Mouse (Mus musculus) stomach, embryonic 16.5 days (tissue): Measurements from ENCODE around the gene Cdrt4. TPM values are rescaled to one million over a fixed set of nuclear protein-coding genes. Genes with fewer than 3 reads are reported as not detected.

ENCODE experiments used
- ATAC-seq: fragments of 200-750 bp; cut with Nextera tagmentation; 2 replicates; pipeline ENCODE4 v1.8.0; 2017; ENCODE audit warnings: moderate number of reproducible peaks, moderate TSS enrichment; ENCODE audit not compliant: insufficient read depth, low FRiP score
- H3K27ac ChIP-seq: fragments of 300-500 bp; sonication (generic); 2 replicates; pipeline ENCODE4 v1.5.1; 2014; ENCODE audit warnings: low read length
- H3K27me3 ChIP-seq: fragments of 300-500 bp; sonication (generic); 2 replicates; pipeline ENCODE4 v1.6.1; 2014; ENCODE audit warnings: low read length, control low read depth, mixed read lengths; ENCODE audit not compliant: control insufficient read depth, insufficient read depth
- H3K36me3 ChIP-seq: fragments of 300-500 bp; sonication (generic); 2 replicates; pipeline ENCODE4 v1.6.1; 2014; ENCODE audit warnings: low read length; ENCODE audit not compliant: control insufficient read depth, insufficient read depth
- H3K4me1 ChIP-seq: fragments of 300-500 bp; sonication (generic); 2 replicates; pipeline ENCODE4 v1.6.1; 2014; ENCODE audit warnings: low read length, control low read depth, mixed read lengths; ENCODE audit not compliant: control insufficient read depth, insufficient read depth
- H3K4me2 ChIP-seq: fragments of 300-500 bp; sonication (generic); 2 replicates; pipeline ENCODE4 v1.6.1; 2014; ENCODE audit warnings: low read depth, low read length, mixed read lengths
- H3K4me3 ChIP-seq: fragments of 300-500 bp; sonication (generic); replicated peaks from 2 replicates; pipeline ENCODE4 v1.5.1; 2014; ENCODE audit warnings: mild to moderate bottlenecking, low read length
- H3K9ac ChIP-seq: fragments of 300-500 bp; sonication (generic); 2 replicates; pipeline ENCODE4 v1.6.1; 2014; ENCODE audit warnings: low read length
- H3K9me3 ChIP-seq: fragments of 300-500 bp; sonication (generic); replicated peaks from 2 replicates; pipeline ENCODE4 v1.6.1; 2016; ENCODE audit warnings: low read length, control low read depth; ENCODE audit not compliant: control insufficient read depth
- WGBS: fragments of 180-500 bp; shearing (Covaris S2); extraction: QIAGEN DNeasy Blood & Tissue Kit; methylation state at CpG from one replicate; pipeline ENCODE4 v1.1.7; 2014; 5-methylcytosine and 5-hydroxymethylcytosine counted together
- polyA plus RNA-seq: library from polyadenylated mRNA; unstranded; fragments of >200 nt; fragmentation: Nextera tagmentation; extraction: Ambion mirVana; gene quantifications from 2 replicates; pipeline ENCODE4 v1.2.1, GENCODE M21; 2015

The Cdrt4 gene
- polyA plus RNA-seq, 1 experiment from 2014 or later, result 0.32 TPM

DNA sequence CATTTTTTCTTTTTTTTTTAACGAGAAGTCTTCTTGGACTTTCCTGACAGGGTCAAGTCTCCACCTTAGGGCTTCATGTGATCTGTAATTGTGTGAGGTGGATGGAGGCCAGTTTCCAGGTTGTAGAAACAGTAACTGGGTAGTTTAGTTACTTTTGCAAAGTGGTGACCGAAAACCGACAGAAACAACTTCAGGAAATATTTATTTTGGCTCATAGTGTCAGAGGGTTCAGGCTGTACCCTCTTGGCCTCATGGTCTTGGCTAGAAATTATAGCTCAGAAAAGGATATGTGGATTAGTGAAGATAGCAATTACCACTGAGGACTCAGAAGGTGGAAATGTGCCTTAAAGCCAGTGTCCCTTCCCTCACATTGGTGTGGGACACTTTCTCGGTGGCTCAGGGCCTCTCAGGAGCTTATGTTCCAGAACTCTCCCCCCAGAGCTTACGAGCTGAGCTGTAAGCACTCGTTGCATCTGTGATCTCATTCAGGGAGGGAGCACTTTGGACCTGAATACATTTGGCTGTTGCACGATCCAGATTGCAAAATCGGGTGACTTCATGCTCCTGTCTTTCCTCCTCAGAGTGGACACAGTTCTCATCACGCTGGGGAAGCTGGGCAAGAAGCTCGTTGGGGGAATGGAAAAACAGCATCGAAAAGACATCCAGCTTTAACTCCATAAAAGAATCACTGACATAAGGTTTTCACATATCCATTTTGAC, 16.0 kb upstream of the Cdrt4 start:
- H3K4me1 ChIP-seq, result no peaks in the 10 kb centered on the region
- H3K4me2 ChIP-seq, result no peak overlapping the region
- no peaks in the 10 kb centered on the region for H3K9me3 ChIP-seq
- no peak overlapping the region for H3K27ac ChIP-seq
- H3K36me3 ChIP-seq, result no peaks in the 10 kb centered on the region
- H3K27me3 ChIP-seq, result no peaks in the 10 kb centered on the region
- 82% methylated on average over 11 of the region's 11 CpGs for WGBS
- no peak for ATAC-seq
- no peak overlapping the region for H3K4me3 ChIP-seq
- H3K9ac ChIP-seq, result no peak overlapping the region

DNA sequence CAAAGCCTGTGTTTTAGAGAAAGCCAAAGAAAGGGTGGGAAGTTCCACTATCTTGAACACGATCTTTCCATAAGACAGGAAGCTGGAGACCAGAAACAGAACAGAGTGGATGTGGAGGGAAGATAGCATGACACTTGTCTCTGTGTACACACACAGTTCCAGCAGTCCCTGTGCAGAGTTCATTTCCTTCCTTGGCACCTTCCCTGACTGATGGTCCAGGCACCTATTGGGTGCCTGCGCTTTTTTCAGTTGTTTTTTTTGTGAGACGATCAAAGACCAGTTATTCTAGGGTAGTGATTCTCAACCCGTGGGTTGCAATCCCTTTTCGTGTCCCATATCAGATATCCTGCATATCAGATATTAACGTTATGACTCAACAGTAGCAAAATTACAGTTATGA, 13.0 kb upstream of the Cdrt4 start:
- no peak for ATAC-seq
- no peaks in the 10 kb centered on the region for H3K9me3 ChIP-seq
- no peak overlapping the region for H3K4me3 ChIP-seq
- H3K27me3 ChIP-seq, result no peaks in the 10 kb centered on the region
- H3K36me3 ChIP-seq, result no peaks in the 10 kb centered on the region
- H3K4me1 ChIP-seq, result no peaks in the 10 kb centered on the region
- H3K4me2 ChIP-seq, result no peak overlapping the region
- no peak overlapping the region for H3K27ac ChIP-seq
- 73% methylated on average over 6 of the region's 6 CpGs for WGBS
- no peak overlapping the region for H3K9ac ChIP-seq

DNA sequence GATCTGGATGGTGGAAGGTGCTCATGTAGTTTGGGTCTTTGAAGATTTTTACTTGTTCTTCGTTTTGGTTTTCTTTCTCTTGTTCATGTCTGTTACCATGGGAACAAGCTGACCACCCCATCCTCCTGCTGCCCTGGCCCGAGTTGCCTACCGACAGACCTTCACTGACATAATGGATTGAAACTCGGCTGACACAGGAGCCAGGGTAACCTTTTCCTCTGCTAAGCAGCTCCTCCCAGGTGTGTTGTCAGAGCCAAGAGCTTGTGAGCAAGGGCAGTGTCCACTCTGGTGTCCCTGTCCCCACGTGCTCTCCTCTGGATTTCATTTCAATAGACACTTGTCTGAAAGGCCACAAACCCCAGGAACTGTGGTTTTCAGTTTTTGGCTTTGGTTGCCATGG, 12.1 kb upstream of the Cdrt4 start:
- Histone ChIP-seq H3K27ac (no peak overlapping the region), H3K4me2 (no peak overlapping the region), H3K9ac (no peak overlapping the region), H3K4me1 (no peaks in the 10 kb centered on the region), H3K27me3 (no peaks in the 10 kb centered on the region), H3K4me3 (no peak overlapping the region), H3K36me3 (no peaks in the 10 kb centered on the region), H3K9me3 (no peaks in the 10 kb centered on the region)
- no peak for ATAC-seq
- 66% methylated on average over 5 of the region's 5 CpGs for WGBS

DNA sequence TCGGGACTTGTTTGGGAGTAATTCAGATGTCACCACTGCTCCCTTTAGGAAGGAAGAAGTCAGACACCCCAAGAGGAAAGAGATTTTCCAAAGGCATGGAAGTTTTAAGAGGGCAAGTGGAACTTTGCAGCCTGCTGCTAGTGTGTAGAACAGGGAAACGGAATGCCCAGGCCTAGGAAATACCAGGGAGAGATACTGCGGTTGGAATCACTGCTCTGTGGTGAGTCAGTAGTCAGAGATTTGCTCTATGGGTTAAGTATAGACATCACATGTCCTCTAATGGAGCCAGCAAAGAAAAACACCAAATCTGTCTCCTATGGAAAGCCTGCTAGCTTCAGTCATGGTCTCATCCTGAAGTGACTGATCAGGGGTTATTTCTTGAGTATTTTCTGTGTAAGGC, 10.8 kb upstream of the Cdrt4 start:
- ATAC-seq, result no peak
- 84% methylated on average over 3 of the region's 3 CpGs for WGBS
- no peaks in the 10 kb centered on the region for H3K27me3 ChIP-seq

DNA sequence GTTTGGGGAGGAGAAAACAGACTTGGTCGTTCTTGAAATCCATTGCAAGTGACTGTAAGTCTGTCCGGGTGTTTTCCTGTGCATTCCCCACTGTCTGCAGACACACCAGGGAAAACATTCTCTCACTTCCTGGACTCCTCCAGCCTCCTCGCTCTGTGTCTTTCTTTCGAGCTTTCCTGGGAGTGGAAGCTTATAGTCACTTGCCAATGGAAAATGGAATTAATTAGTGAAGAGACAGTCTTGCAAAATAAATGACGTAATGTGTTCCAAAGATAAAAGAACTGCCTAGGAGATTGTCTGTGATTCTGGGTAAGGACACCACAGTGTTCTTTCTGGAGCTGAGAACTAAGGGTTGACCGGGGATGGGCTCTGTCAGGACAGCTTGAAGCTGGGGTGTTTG, 7.5 kb upstream of the Cdrt4 start:
- Histone ChIP-seq H3K4me2 (no peak overlapping the region), H3K9me3 (no peaks in the 10 kb centered on the region), H3K4me3 (no peak overlapping the region), H3K27me3 (no peaks in the 10 kb centered on the region), H3K36me3 (no peaks in the 10 kb centered on the region), H3K27ac (no peak overlapping the region), H3K9ac (no peak overlapping the region), H3K4me1 (no peaks in the 10 kb centered on the region)
- no peak for ATAC-seq
- WGBS, result 66% methylated on average over 6 of the region's 6 CpGs

More for the DNA sequence above, 10.8 kb upstream of the Cdrt4 start:
- Histone ChIP-seq H3K4me2 (no peak overlapping the region), H3K9ac (no peak overlapping the region), H3K4me1 (no peaks in the 10 kb centered on the region), H3K27ac (no peak overlapping the region), H3K36me3 (no peaks in the 10 kb centered on the region), H3K4me3 (no peak overlapping the region), H3K9me3 (no peaks in the 10 kb centered on the region)

DNA sequence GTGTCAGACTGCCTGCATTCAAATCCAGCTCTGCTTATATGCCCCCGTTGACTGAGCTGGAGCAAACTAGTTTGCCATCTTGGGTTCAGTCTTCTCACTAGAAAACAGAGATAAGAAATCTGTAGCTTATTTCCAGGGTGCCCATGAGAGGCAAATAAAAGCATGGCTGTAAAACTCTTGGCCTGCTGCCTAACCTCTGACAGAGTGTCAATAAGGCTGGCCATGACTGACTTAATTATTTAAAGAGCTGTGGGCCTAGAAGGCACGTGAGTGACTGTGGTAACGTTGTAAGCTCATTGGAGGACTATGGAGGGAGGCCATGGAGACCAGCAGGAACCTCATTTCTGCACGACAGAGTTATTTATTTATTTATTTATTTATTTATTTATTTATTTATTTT, 5.5 kb upstream of the Cdrt4 start:
- H3K4me1 ChIP-seq, result no peaks in the 10 kb centered on the region
- no peaks in the 10 kb centered on the region for H3K27me3 ChIP-seq
- 62% methylated on average over 4 of the region's 4 CpGs for WGBS
- no peak for ATAC-seq
- H3K9me3 ChIP-seq, result no peaks in the 10 kb centered on the region
- no peak overlapping the region for H3K4me3 ChIP-seq
- H3K36me3 ChIP-seq, result no peaks in the 10 kb centered on the region
- H3K27ac ChIP-seq, result no peak overlapping the region
- no peak overlapping the region for H3K4me2 ChIP-seq
- no peak overlapping the region for H3K9ac ChIP-seq

DNA sequence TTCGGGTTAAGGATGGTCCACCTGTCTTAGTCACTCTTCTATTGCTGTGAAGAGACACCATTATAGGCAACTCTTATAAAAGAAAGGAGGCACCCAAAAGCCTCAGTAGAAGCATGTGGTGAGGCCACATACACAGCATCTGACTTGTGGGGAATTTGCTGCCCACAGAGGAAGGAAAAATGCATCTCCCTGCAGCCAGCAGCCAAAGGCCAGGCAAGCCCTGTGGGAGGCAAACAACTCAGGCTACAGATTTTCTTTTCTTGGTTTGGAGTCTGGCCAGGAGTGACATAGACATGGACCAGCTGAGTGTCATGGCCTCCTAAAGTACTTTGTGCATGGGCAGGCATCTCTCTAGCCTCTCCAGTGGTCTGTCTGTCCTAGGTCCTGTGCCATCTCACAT, 1.4 kb upstream of the Cdrt4 start:
- Histone ChIP-seq H3K9ac (no peak overlapping the region), H3K4me2 (no peak overlapping the region), H3K27me3 (no peaks in the 10 kb centered on the region), H3K9me3 (no peaks in the 10 kb centered on the region), H3K36me3 (no peaks in the 10 kb centered on the region), H3K4me3 (no peak overlapping the region), H3K4me1 (no peaks in the 10 kb centered on the region), H3K27ac (no peak overlapping the region)
- no peak for ATAC-seq
- 79% methylated on average over 1 of the region's 1 CpGs for WGBS

DNA sequence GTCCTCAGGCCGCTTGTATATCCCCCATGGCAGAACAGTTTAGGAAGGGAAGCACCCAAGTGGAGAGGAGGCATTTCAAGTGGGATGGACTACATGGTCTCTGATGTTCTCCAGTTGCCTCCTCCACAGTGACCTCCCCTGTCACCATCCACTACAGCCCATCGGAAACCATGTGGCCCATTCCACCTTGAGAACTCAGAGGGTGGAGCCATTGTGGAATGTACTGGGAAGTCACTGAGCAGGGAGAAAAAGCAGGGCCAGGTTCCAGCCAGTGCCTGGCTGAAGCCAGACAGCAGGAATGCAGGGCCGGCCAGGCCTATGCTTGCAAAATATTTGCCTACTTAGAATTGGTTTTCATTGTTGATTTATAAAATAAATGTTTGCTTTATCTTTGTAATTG, 3.8 kb downstream of the Cdrt4 start:
- no peak for ATAC-seq
- Histone ChIP-seq H3K27me3 (no peaks in the 10 kb centered on the region), H3K9me3 (0 out of 2 replicates have a peak, but pooled peaks cover 6% of the 10 kb centered on the region), H3K4me1 (no peaks in the 10 kb centered on the region), H3K36me3 (no peaks in the 10 kb centered on the region), H3K4me3 (no peak overlapping the region), H3K9ac (no peak overlapping the region), H3K27ac (no peak overlapping the region), H3K4me2 (no peak overlapping the region)
- 64% methylated on average over 3 of the region's 3 CpGs for WGBS

DNA sequence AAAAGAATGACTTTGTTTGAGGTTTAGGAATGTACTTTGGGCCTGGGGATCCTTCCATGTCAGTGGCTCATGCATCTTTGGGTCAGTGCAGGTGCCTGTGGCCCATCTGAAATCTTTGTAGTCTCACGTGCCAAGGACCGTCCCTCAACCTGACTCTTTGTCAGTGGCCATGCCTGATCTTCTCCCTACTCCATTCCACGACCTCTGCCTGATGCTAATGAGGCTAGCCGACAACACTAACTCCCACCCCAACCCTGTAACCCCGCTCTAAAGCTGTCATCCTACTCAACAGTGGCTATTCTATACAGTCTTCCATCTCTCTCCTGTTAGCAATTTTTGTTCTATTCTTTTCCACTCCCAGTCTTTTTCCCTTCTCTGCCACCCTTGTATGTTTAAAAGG, 4.2 kb downstream of the Cdrt4 start:
- Histone ChIP-seq H3K36me3 (no peaks in the 10 kb centered on the region), H3K4me1 (no peaks in the 10 kb centered on the region), H3K4me3 (no peak overlapping the region), H3K9me3 (0 out of 2 replicates have a peak, but pooled peaks cover 6% of the 10 kb centered on the region), H3K9ac (no peak overlapping the region), H3K4me2 (no peak overlapping the region), H3K27me3 (no peaks in the 10 kb centered on the region), H3K27ac (no peak overlapping the region)
- 82% methylated on average over 5 of the region's 5 CpGs for WGBS
- ATAC-seq, result no peak
